Mouse (Mus musculus) myocyte (in vitro differentiated cells): ENCODE measurements around the gene Gpr180.

Experiments
- MAX ChIP-seq: IDR thresholded peaks from one replicate; pipeline ENCODE4 v1.6.1; 2011; ENCODE audit warnings: low read depth, mild to moderate bottlenecking, control low read depth
- POLR2A ChIP-seq: IDR thresholded peaks from one replicate; pipeline ENCODE4 v1.6.1; 2011; ENCODE audit warnings: low read depth, mild to moderate bottlenecking, control low read depth, moderate library complexity; ENCODE audit not compliant: insufficient read length
- POLR2AphosphoS2 ChIP-seq: IDR thresholded peaks from one replicate; pipeline ENCODE4 v1.6.1; 2011; ENCODE audit warnings: low read depth, control low read depth; ENCODE audit not compliant: insufficient read length

GRCm38 (mm10) chr14:118179701-118180100 lies 42.7 kb downstream of the Gpr180 start:
- TF ChIP-seq MAX, result no peak
- TF ChIP-seq POLR2A, result no peak
- no peak for TF ChIP-seq POLR2AphosphoS2
